Mouse (Mus musculus) lung, adult 2 months (tissue): ENCODE data around the gene Prss42.

Experiments used
- CTCF ChIP-seq: fragments of 200-500 bp; IDR thresholded peaks from 2 replicates; pipeline ENCODE4 v1.5.1; 2011; ENCODE audit warnings: mild to moderate bottlenecking, low read length, control low read depth; ENCODE audit not compliant: insufficient read depth
- POLR2A ChIP-seq: fragments of 200-500 bp; IDR thresholded peaks from 2 replicates; pipeline ENCODE4 v1.6.1; 2011; ENCODE audit warnings: low read depth, mild to moderate bottlenecking, control low read depth, low read length, borderline replicate concordance; ENCODE audit errors: extremely low read depth

- TF ChIP-seq CTCF (no peak), POLR2A (no peak)
Observed at GRCm38 (mm10) chr9:110834411-110834810, 36.4 kb downstream of the Prss42 start, which contains the start of gene Prss45.
